Mouse (Mus musculus) left cerebral cortex, postnatal 25 days (tissue): ENCODE results near the gene Kcnab1. TPM values are rescaled to one million over a fixed set of nuclear protein-coding genes. Genes with fewer than 3 reads are reported as not detected.
"Not testable (repeated sequence)": the region's sequence is repeated elsewhere in the genome, so short reads cannot be mapped to it uniquely, and the experiment has no call there.

ENCODE experiments used
- DNase-seq, 2 experiments: peaks; one replicate each; pipeline ENCODE4 v3.0.0; 2022; ENCODE audit warnings: low spot score in 2 of 2, mixed read lengths in 1 of 2
- intact Hi-C: fragments of 180-260 bp; cut with DNase I; formaldehyde crosslinking; loops from one replicate; pipeline ENCODE4 v1.15.1; 2025
- total RNA-seq, 2 experiments: library from RNA; stranded (reverse); gene quantifications; 2 replicates each; pipeline ENCODE4 v1.2.3; 2021

Kcnab1 gene
- total RNA-seq, 2 experiments from 2014 or later, result 82.8 to 106 TPM

DNA sequence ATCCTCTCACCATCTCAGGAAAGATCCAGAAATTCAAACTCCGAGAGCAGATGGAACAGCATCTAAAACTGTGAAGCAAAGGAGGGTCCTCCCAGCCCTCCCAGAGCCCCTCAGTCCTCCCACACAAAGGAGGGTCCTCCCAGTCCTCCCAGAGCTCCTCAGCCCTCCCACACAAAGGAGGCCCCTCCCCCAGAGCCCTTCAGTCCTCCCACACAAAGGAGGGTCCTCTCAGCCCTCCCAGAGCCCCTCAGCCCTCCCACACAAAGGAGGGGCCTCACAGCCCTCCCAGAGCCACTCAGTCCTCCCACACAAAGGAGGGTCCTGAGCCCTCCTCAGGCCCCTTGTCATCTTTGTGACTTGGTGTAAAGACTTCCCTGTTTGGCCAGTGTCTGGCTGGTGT lies 285.9 kb downstream of the Kcnab1 start:
- intact Hi-C loops, DNase-seq: not testable (repeated sequence)

DNA sequence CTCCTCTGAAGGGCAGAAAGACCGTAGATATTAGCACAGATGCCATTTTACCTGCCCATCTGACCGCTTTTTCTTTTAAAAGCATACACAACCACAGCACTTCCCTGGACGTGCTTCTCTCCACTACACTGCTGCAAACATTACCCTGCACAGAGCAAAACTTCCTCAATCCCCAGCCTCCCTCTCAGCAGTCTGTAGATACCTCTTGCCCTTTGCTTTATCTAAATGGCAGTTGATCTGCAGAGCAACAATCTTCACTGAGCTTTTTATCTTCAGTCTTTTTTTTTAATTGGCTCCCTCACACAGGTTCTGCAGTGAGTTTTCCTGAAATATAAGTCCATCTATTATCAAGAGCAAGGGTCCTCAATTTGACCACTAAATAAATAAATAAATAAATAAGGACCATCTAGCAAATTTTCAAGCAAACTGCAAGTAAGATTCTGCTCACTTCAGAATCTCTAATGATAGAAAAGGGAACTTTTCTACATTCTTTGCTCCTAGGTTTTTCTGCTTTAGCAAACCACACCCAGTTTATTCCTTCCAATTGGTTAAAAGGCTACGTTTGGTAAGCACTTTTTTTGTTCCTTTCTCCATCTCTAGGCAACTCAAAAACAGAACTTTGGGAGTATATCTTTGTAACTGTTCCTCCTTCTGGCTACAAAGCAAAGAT lies 287.8 kb downstream of the Kcnab1 start:
- intact Hi-C loops, result no loop called here
- no peak for DNase-seq

DNA sequence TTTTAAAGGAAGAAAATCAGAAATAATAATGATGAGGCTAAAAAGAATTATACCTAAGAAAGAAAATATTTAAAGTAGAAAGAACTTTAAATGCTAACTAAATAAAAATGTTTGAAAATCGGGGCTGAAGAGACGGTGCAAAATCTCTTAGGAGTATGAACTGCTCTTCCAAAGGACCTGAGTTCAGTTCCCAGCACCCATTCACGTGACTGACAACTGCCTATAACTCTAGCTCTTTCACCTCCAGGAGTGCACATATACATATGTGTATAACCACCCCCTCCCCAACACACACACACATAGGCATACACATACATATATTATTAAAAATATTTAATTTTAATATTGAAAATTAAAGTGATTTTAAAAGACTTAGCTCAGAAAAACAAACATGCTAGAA lies 288.4 kb downstream of the Kcnab1 start:
- intact Hi-C loops, result no loop called here
- no peak for DNase-seq

DNA sequence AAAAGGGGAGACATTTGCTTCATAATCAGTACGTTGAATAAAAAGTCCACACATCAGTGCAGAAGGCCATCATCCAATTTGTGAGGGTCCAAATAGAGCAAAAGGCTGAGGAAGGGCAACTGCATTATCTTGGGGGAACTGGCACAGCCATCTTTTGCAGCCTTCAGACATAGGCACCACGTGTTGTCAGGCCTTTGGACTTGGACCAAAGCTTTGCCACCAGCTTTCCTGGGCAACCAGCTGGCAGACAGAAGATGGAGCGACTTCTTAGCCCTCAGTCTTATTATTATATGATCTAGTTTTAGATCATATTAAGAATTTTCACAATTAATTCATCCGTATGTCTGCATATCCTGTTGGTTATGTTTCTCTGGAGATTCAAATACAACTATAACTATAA lies 296.6 kb downstream of the Kcnab1 start:
- intact Hi-C loops, result no loop called here
- no peak for DNase-seq

DNA sequence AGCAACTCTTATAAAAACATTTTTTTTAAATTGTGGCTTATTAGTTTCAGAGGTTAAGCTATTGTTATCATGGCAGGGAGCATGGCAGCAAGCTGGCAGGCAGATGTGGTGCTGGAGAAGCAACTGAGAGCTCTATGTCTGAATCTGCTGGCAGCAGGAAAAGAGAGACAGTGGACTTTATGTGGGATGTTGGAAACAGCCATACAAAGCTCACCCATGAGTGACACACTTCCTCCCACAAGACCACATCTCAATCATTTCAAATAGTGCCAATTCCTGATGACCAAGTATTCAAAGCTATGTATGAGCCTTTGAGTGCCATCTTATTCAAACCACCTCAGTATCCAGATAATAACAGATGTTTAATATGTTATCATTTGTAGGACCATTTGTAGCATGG lies 298.7 kb downstream of the Kcnab1 start:
- intact Hi-C loops, result no loop called here
- no peak for DNase-seq

DNA sequence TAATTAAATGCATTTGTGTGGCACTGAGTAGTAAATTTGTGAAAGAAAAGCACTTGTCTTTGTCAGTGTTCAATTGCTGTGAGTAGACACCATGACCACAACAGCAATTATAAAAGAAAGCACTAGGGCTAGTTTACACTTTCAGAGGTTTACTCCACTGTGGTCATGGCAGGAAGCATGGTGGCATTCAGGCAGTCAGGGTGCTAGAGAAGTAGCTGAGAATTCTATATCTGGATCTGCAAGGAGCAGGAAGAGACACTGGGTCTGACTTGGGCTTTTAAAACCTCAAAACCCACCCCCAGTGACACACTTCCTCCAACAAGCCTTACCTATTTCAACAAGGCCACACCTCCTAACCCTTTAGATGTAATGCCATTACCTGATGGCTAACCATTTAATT lies 307.4 kb downstream of the Kcnab1 start:
- DNase-seq, result no peak
- intact Hi-C loops, result no loop called here

DNA sequence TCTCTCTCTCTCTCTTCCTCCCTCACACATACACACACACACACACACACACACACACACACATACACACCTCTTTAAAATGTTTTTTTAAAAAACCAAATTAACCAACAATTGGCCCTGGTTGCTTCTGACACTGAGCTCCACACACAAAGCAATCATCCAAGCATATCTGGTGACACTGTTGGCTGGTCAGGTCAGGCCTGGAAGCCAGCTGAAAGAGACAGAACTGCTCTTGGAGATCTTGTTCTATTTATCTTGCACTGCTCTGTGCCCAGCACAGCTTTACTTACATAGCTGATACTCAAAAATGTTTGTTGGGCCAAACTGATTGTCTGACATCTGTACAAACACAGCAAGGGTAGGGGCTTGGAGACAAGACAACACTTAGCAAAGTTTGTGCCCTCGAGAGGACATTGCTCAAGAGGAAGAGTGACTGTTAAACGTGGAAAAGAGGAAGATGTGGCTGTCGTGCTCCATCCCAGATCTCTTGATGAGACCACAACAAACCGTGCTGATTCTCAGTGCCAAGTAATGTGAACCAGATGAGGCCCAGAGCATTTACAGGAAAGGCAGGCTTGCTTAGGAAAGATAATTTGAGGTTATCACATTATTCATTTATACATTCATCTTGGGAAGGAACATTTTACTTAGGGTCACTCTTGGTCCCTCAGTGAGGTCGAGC lies 308.9 kb downstream of the Kcnab1 start:
- intact Hi-C loops, result no loop called here
- no peak for DNase-seq

DNA sequence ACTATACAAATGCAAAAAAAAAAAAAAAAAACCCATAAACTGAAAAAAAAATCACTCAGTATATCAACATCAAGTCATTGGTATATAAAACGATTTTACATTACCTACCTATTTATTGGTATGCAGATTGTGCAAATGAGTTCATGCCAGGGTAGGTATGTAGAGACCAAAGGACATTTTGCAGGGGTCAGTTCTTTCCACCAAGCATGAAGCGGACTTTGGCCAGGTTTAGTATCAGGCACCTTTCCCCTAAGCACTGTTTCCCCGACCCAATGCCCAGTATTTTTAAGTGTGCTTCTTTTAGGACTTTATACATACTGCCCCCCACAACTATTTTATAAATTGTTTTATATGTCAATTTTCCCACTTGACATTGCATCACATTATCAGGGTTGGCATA lies 310.5 kb downstream of the Kcnab1 start:
- no peak for DNase-seq
- intact Hi-C loops, result no loop called here
